Mouse (Mus musculus): ENCODE results near the gene Klf12. TPM values are rescaled to one million over a fixed set of nuclear protein-coding genes. Genes with fewer than 3 reads are reported as not detected.

Klf12 gene
- polyA plus RNA-seq, 1 experiment, result 25.4 TPM

DNA sequence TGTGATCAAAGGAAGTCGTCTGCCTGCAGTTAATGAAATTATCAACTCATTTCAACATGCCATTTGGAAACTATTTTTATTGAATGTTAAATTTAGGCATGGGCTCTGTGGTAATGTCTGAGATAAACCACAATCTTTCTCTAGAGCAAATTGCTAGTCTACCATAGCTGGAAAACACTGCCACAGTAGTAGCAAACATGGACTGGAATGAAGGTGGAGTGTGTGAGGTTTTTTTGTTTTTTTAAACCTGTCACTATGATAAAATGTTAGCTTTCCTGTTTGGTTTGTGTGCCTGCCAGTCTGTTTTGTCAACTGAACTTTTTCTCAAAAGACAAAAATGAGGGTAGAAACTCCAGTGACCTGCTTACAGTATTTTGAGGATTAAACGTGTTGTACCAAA, 230.3 kb downstream of the Klf12 start:
- DNase-seq (ENCODE audit: extremely low spot score in 1 of 2, low spot score in 1 of 2), result no peak

DNA sequence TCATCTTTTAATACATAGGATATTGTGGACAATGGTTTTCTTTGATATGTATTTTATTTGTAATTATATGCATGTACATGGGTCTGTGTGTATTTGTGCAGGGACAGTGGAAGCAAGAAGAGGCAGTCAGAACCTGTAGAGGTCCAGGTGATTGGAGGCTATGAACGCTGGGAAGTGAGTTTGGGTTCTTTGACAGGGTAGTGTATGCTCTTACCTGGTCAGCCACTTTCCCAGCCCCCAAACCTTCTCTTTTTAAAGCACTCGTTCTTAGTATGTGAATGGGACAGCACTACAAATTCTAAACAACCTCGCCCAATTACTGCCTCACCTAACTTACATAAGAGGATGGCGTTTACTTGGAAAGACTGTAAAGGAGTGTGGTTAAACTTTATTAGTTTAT, 231.0 kb downstream of the Klf12 start:
- no peak for DNase-seq (ENCODE audit: extremely low spot score in 1 of 2, low spot score in 1 of 2)

DNA sequence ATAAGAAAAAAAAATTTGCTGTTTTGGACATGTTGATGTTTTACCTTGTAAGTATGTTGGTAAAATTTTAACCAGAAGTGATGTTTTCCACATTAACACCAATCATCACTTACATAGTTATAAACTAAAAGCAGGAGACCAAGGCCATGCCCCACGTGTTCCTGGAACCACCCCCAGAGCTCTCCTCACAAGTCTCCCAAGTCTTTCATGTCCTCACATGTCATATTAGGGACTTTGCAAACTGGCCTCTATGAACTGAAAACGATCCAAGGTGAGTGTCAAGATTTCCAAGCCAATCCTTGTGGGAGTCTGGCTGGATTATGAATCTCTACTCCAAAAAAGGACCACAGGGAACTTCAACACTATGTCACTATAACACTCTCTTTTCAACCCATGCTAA, 231.6 kb downstream of the Klf12 start:
- no peak for DNase-seq (ENCODE audit: extremely low spot score in 1 of 2, low spot score in 1 of 2)

DNA sequence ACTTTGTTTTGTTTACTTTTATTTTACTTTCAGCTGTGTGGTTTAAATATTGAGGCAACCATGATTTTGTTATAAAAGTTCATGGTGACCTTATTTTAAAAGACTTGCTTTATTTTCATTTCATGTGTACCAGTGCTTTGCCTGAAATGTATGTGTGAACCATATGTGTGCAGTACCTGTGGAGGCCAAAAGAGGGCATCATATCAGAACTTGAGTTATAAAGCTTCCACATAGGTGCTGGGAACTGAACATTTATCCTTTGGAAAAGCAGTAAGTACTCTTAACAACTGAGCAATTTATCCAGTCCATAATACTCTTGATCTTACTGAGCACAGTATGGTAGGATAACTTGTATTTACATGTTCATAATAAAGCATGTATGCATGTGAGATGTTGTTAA, 239.0 kb downstream of the Klf12 start:
- DNase-seq (ENCODE audit: extremely low spot score in 1 of 2, low spot score in 1 of 2), result no peak

DNA sequence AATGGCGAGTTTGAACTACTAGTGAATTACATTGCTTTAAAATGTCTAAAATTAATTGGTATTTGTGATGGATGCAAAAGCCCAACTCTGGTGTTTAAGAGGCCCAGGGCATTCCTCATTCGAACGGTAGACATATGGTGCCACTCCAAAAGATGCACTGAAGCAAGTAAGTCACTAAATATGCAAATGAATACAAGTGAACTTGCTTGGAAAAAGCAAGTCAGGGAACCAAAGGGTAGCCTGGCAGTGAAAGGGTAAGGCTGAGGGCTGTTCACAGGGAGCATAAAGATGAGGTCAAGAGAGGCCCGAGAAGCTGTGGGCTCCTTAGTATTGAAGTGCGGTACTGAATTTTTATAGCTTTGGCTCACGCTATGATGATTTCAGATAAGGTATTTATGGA, 242.7 kb downstream of the Klf12 start:
- DNase-seq (ENCODE audit: extremely low spot score in 1 of 2, low spot score in 1 of 2), result no peak

DNA sequence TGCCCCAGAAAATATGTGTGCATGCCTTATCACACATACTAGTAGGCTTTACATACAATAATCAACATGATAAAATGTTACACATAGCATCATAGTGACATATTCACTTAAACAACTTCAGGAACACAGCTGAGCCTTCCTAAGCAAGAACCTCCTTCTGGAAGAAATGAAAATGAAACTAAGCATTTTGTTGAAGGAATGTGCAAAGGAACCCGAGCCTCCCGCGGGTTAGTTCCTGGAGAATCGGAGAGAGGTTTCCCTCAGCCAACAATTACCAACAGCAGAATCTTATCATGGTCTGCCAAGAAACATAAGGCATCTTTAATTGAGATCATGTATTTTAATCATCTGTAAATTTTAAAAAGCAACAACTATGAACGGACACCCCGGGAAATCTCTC, 257.8 kb downstream of the Klf12 start:
- peak in 1 of 2 experiments; percentile 21 for DNase-seq (ENCODE audit: extremely low spot score in 1 of 2, low spot score in 1 of 2)

DNA sequence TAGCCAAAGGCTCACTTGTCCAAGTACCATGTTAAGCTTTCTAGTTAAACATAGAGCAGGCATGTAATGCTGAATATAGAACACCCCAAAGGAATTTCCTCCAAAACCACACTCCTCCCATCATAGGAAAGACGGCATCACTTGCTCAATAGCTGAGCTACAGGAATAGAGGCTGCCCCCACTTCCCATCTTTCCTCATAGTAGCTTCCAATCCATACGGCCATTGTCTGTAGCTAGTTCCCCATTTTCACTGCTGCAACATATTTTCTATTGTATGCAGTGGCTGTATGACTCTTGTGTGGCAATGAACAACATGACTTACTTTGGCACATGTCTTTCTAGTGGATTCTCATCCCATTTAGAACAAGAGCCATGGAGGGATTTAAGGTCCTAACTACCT, 267.3 kb downstream of the Klf12 start:
- no peak for DNase-seq (ENCODE audit: extremely low spot score in 1 of 2, low spot score in 1 of 2)

DNA sequence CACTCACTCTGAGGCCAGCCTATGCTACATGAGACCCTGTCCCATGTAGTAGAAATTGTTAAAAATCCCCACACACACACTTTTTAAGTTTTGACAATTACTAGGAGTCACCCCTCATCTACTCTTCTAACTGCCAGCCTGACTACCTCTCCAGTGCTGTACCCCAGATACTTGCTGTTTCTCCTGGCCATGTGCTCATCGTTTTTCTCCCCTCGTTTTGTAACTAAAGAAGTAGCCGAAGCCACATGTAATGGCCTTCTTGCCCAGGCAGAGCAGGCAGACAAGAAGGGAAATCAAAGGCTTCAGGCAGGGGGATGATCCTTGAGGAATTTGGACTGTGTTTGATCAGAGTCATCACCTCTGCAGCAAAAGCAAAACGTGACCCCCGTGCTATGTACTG, 274.0 kb downstream of the Klf12 start:
- DNase-seq (ENCODE audit: extremely low spot score in 1 of 2, low spot score in 1 of 2), result no peak

DNA sequence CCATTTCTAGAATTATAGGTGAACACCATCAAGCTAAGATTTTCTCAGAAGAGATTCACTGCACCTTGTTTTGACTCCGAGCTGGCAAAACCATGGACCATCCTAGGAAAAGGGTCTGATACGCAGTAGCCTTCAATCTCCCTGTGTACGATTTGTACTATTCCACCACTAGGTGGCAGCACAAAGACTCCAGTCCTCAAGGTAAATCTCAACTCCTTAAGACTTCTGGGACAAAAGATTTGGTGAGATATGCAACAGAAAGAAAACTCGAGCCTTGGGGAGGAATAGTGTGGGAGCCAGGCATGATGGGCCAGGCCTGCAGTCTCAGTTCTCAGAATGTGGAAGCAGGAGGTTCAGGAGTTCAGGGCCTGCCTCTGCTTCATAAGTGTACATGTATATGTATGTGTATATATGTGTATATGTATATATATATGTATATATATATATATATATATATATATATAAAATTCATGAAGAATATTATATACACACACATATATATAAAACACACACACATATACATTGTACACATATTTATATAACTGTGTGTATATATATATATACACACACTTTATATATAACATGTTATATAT, 274.6 kb downstream of the Klf12 start:
- DNase-seq (ENCODE audit: extremely low spot score in 1 of 2, low spot score in 1 of 2), result peak; percentile 22 to 77

DNA sequence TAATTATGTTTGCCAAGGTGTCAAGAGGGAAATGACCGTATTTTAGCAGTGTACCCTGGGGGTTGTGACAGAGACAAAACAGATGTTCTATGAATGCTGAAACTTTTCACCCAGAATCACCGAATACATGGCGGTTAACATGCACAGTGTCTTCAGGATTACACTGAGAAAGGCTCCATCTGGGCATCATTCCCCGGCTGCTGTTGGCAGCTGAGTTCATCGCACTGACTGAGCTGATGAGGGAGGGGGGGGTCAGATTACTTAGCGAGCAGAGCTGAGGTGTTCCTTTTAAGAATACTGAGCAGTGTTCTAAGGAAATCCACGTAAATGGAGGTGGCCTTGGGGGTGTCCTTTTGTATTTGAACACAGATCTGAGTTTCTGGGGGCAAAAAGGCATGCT, 301.0 kb downstream of the Klf12 start:
- no peak for DNase-seq (ENCODE audit: extremely low spot score in 1 of 2, low spot score in 1 of 2)

DNA sequence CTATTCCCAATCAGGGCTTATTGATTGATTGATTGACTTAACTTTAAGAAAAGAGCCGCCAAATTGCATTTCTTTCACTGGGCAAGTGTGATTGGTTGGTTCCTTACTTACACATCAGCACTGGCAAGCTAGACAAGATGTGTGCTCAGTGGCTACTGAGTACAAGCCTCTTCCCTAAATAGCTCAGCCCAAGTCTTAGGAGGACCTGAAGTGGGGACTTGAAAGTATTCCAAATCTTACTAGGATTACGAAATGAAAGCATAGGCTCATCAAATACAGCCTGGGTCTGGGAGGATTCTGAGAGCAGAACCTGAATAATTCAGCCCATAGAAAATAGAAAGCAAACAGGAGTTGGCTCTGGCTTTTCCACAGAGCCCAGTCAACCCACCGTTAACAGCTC, 303.3 kb downstream of the Klf12 start:
- DNase-seq (ENCODE audit: extremely low spot score in 1 of 2, low spot score in 1 of 2), result no peak

DNA sequence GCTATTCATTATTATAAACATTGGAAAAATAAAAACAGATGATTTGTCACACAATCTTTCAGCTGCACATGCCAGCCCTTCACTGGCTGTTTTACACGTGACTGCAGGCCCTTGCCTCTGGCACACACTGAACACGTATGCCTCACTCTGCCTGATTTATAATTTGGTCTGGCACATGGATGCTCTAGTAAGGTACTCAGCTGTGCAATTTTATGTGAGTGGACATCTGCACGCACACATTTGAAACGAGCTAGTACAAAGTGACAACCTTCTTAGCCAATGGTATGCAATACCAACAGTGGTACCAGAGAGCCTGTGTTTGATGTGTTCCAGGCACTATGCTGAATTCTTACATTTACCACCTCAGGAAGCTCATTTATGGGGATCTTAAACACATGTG, 316.6 kb downstream of the Klf12 start:
- DNase-seq (ENCODE audit: extremely low spot score in 1 of 2, low spot score in 1 of 2), result no peak

DNA sequence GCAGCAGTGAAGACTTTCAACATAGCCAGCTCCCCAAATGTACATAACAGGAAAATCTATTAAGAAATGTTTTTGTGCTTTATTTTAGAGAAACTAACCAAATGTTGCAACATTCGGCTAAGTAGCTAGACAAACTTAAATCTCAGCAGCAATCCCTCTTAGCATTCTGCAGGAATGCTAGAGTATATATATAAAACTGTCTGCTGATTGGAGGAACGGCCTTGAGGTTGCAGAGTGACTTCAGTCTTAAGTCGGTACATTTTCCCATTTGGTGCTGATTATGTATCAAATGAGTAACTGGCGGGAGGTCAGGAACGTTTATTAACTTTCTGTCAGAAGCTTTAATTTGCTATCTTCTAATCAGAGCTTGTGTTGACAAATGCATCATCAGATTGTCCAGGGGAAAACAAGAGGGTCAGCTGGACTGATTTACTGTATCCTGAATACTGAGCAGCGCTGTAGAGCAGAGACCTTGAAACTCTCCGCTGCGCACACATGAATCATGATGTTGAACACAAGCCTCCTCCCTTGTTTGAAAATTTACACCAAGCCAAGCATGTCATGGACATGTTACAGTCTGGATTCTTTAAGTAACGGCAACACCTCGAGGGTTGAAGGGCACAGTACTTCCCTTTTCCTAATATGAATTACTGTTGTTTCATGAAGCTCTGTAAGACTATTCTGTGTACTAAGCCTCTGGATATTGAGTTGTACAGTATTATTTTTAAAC, 323.8 kb downstream of the Klf12 start:
- no peak for DNase-seq (ENCODE audit: extremely low spot score in 1 of 2, low spot score in 1 of 2)

DNA sequence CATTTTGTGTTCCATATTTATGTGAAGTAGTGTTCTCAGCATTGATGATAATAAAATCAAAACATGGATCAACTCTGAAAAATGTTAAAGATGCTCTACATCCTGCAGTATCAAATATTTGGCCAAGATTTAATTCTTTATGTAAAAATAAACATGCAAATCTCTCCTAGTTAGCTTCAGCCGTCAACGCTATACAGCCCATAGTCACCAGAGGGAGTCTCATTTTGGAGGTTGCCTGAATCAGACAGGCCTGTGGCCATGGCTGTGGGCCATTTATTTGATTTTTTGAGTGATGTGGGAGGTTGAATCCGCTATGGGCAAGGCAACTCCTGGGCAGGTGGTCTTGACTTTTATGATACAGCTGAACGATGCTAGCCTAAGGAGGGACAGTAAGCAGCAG, 329.3 kb downstream of the Klf12 start:
- no peak for DNase-seq (ENCODE audit: extremely low spot score in 1 of 2, low spot score in 1 of 2)

DNA sequence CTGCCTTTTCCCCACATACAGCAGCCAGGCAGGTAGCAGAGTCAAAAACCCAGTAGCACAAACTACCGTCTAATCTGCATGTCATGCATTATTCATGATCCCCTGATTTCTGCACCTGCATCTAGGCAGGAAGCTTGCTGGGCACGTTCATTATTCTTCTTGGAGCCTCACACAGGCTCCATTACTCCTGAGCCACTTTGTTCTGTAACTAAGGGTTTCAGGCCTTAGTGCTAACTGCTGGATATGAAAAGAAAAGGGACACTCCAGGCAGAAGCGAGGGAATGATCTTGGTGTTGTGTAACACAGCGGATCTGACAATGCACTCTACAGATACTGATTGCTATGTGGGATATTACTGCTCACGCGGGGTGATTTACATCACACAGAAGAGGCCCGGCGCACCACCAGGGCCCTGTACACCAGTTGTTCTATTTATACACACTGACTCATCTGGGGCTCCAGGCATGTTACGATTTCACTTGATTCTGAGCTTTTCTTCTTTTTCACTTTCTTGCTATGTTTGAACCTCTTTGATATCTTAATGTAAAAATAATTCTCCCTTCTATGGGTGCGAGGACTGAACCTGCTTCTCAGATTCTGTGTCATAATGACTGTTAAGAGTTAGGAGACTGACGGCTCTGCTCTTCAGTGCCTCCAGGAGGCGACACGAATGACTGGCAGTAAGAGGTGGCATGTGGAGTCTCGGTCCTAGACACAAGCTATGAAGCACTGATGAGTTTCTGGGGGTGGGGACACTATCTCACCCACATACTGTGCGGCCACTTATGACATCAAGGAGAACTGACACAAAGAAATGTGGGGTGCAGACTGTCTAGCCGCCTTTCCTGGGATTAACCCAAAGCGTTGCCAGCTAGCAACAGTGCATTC, 340.0 kb downstream of the Klf12 start:
- DNase-seq (ENCODE audit: extremely low spot score in 1 of 2, low spot score in 1 of 2), result peak in 1 of 2 experiments; percentile 57

DNA sequence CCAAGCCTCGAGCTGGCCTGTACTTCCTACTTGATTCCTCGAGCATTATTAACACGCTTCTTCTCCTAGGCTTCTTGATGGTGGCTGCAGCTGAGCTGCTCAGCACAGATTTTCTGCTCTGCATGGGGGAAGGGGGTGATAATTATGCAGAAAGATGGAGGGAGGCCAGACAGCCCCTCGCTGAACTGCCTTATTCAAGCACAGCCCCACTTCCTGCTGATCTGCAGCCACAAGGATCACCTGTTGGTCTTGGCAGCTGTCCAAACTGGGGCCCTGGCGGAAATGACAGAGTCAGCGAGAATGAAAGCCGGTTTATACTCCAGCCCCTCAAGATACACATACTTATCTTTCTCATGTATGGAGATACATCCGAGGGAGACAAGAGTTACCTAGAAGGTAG, 341.3 kb downstream of the Klf12 start:
- DNase-seq (ENCODE audit: extremely low spot score in 1 of 2, low spot score in 1 of 2), result peak in 1 of 2 experiments; percentile 40

DNA sequence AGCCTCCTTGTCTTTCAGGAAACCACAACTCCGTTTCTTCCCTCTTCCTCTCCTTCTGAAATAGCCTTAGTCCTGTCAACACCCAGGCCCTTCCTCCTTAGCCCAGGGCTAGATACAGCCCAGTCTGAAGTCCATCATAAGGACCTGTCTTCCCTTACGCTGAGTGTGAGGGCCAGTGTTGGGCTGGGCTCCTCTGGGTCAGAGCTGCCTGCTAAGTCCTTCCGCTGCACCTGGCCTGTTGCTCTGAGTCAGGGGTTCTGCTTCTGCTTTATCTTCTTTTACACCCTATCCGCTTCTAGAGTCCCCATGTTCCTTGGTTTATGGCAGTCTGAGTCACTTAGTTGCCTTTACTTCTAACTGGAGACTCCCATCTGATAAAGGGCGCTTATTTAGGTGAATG, 351.0 kb downstream of the Klf12 start:
- no peak for DNase-seq (ENCODE audit: extremely low spot score in 1 of 2, low spot score in 1 of 2)

DNA sequence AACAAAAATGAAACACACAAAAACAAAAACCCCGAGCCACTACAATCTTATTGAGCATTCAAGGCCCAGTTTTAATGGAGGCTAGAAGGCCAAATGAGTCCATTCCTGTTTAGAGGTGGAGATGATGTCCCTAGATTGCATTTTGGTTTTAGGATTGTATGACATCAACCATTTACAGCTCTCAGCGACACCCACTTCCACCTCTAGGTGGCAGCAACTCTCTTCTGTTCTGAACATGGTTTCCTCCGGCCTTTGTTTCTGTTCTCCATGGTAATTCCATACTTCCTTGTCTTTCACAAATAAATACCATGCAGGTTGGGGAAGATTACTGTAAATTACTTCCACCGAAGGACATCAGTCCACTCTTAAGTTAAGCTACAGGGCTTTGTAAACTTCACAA, 352.6 kb downstream of the Klf12 start:
- peak; percentile 67 to 93 for DNase-seq (ENCODE audit: extremely low spot score in 1 of 2, low spot score in 1 of 2)

DNA sequence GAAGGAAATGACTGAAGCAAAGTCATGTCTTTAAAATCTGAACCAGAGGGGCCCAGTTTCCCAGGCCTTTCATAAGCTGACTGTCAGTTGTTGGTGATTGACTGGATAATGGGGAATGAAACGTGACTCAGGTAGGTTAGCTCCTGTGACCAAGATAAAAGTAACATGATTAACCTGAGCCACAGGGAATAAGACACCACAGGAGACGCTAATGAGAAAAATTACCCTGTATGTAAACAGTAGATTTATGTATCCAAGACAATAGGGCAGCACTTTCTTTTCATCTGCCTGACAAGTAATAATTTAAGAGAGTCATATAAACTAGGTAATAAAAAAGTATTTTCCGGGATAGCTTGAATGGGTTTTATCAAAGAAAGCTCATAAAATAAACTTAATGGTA, 372.6 kb downstream of the Klf12 start:
- no peak for DNase-seq (ENCODE audit: extremely low spot score in 1 of 2, low spot score in 1 of 2)

DNA sequence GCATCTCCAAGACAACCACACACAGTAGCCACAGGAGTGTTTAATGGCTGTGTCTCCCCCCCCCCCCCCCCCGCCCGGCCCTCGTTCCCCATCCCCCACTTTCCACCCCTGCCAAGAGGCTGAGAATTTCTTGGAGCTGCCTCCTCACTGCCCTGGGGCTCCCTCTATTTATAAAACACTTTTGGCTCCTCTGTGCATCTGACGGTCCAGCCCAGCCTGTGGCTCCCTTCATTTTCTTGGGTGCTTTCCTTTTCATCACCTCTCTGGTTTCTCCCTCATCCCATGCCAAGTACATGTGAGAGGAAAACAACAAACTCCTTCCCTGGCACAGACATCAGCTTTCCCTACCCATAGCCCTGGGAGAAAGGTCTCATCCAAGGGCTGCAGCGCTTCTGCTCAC, 373.6 kb downstream of the Klf12 start:
- no peak for DNase-seq (ENCODE audit: extremely low spot score in 1 of 2, low spot score in 1 of 2)

DNA sequence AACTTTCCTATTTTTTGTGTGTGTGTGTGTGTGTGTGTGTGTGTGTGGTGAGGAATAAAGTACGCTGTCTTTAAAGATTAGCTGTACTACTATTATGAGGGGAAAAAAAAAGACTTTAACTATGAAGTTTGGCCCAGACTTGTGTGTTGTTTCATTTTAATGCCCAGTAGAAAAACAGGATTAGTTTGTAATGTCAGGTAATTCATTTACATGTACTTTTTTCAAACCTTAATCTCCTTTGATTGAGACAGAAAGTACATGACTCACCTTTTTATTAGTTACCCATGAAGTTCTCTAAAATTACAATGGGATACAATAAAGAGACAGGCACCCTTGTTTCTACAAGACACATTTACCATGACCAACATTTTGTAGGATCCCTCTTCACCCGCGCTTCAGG, 383.6 kb downstream of the Klf12 start:
- no peak for DNase-seq (ENCODE audit: extremely low spot score in 1 of 2, low spot score in 1 of 2)

DNA sequence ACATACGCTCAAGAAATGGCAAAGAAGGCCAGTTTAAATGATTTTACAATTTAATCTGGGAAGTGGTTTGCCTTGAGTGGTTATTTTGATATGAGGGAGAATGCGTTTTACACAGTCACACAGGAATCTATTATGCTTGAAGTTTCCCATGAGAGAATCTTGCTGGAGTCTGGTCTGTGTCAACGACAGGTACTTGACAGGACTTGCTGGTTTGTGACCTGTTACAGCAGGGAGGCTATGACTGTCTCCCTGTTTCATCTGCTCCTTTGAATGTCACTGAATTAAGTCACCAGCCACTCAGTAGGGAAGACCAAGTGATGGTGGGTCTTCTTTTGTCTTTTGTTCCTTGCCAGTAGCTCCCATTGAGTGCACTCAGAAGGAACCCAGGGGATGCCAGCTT, 385.6 kb downstream of the Klf12 start:
- no peak for DNase-seq (ENCODE audit: extremely low spot score in 1 of 2, low spot score in 1 of 2)

All from frontal cortex, adult 2 months (tissue).